Mouse (Mus musculus) MEL (cell line): ENCODE measurements around the gene Gm10964.

Source experiments
- BHLHE40 ChIP-seq: IDR thresholded peaks from 2 replicates; pipeline ENCODE4 v1.6.1; 2012; ENCODE audit warnings: low read depth, mild to moderate bottlenecking, inconsistent platforms, low read length, improper control_type of control experiment, borderline replicate concordance
- CTCF ChIP-seq, 3 experiments: IDR thresholded peaks in 2 of 3; conservative IDR thresholded peaks in 1 of 3; 2 replicates each; pipeline ENCODE4 v1.5.1; 2011 to 2012; ENCODE audit warnings: low read length in 3 of 3, low read depth in 2 of 3, mild to moderate bottlenecking in 2 of 3, improper control_type of control experiment in 1 of 3, inconsistent platforms in 1 of 3, mixed read lengths in 1 of 3, moderate library complexity in 1 of 3; ENCODE audit not compliant: control insufficient read depth in 1 of 3, insufficient read depth in 1 of 3, poor library complexity in 1 of 3, severe bottlenecking in 1 of 3
- ELF1 ChIP-seq: IDR thresholded peaks from 2 replicates; pipeline ENCODE4 v1.6.1; 2014; ENCODE audit warnings: low read depth, mild to moderate bottlenecking, inconsistent platforms, low read length, improper control_type of control experiment, moderate library complexity
- EP300 ChIP-seq, 2 experiments: IDR thresholded peaks; 2 replicates each; pipeline ENCODE4 v1.6.1; 2011; ENCODE audit warnings: improper control_type of control experiment in 2 of 2, low read length in 2 of 2, low read depth in 1 of 2, mild to moderate bottlenecking in 1 of 2
- MAZ ChIP-seq: IDR thresholded peaks from 2 replicates; pipeline ENCODE4 v1.6.1; 2012; ENCODE audit warnings: low read depth, mild to moderate bottlenecking, inconsistent platforms, low read length, improper control_type of control experiment
- MEF2A ChIP-seq: IDR thresholded peaks from 2 replicates; pipeline ENCODE4 v1.6.1; 2014; ENCODE audit warnings: low read depth, mild to moderate bottlenecking, inconsistent platforms, low read length, improper control_type of control experiment; ENCODE audit not compliant: poor library complexity, insufficient replicate concordance, severe bottlenecking; ENCODE audit errors: extremely low read depth
- MYC ChIP-seq: IDR thresholded peaks from 2 replicates; pipeline ENCODE4 v1.6.1; 2011; ENCODE audit warnings: low read depth, mild to moderate bottlenecking, low read length, improper control_type of control experiment, moderate library complexity
- NELFE ChIP-seq: IDR thresholded peaks from 2 replicates; pipeline ENCODE4 v1.6.1; 2011; ENCODE audit warnings: low read depth, low read length, improper control_type of control experiment
- POLR2A ChIP-seq, 2 experiments: IDR thresholded peaks; 2 replicates each; pipeline ENCODE4 v1.6.1; 2011 to 2012; ENCODE audit warnings: low read length in 2 of 2, mild to moderate bottlenecking in 2 of 2, control low read depth in 1 of 2, improper control_type of control experiment in 1 of 2, low read depth in 1 of 2, moderate library complexity in 1 of 2; ENCODE audit not compliant: control insufficient read depth in 1 of 2, insufficient read depth in 1 of 2, poor library complexity in 1 of 2
- USF2 ChIP-seq, 2 experiments: IDR thresholded peaks; 2 replicates each; pipeline ENCODE4 v1.6.1; 2011 to 2012; ENCODE audit warnings: improper control_type of control experiment in 2 of 2, low read length in 2 of 2, borderline replicate concordance in 1 of 2, inconsistent platforms in 1 of 2, low read depth in 1 of 2, mild to moderate bottlenecking in 1 of 2; ENCODE audit not compliant: insufficient read depth in 1 of 2
- ZC3H11A ChIP-seq: IDR thresholded peaks from 2 replicates; pipeline ENCODE4 v1.6.1; 2012; ENCODE audit warnings: low read depth, mild to moderate bottlenecking, inconsistent platforms, low read length, improper control_type of control experiment
- ZMIZ1 ChIP-seq: IDR thresholded peaks from 2 replicates; pipeline ENCODE4 v1.6.1; 2012; ENCODE audit warnings: low read depth, mild to moderate bottlenecking, inconsistent platforms, low read length, improper control_type of control experiment, moderate library complexity

DNA sequence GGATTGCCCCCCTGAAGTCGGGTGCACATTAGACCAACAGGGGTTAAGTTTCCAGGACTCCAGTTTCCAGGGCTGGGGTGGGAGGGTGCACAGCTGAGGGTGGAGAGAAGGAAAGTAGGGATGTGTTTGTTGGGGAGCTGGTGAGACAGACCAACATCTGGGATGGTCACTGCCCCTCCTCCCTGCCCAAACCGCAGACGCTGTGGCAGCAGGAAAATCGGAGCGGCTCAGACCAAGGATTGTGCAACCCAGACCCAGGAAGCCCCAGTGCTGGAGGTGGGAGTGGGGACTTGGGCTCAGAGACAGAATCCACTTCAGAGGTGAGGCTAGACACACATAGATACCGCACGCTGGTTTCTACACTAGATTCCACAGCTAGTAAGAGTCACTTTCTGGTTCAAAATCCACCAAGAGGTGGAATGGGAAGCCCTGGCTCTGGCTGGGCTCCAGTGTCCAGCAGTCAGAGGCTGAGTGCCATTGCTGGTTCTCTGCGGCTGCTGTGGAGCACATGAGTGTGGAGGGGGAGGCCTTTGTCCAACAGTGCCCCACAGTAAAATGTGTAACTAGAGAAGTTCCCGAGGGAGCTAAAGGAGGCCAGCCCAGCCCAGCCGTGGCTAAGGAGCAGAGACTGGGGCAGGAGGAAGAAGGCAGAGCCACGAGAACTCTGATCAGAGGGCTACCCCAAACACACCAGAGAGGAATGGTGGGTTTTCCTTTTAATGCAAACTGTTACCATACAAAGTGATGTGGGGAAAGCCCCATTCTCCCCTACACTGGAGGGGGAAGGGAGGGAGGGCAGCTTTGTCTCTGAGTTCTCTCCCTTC, 4.3 kb upstream of the Gm10964 start:
- no peak for TF ChIP-seq EP300 (IDR thresholded peaks at IDR 0.05; ENCODE audit: low read depth in 1 of 2, low read length in 2 of 2)
- no peak for TF ChIP-seq POLR2A (IDR thresholded peaks at IDR 0.05; ENCODE audit: control insufficient read depth in 1 of 2, insufficient read depth in 1 of 2, low read depth in 1 of 2, low read length in 2 of 2, poor library complexity in 1 of 2)
- TF ChIP-seq MYC: no peak
- no peak for TF ChIP-seq NELFE
- no peak for TF ChIP-seq MAZ
- TF ChIP-seq ZMIZ1: no peak
- TF ChIP-seq ELF1: no peak
- TF ChIP-seq BHLHE40: no peak
- TF ChIP-seq CTCF (IDR thresholded peaks at IDR 0.05 in 2 of 3, conservative IDR thresholded peaks at IDR 0.05 in 1 of 3; ENCODE audit: control insufficient read depth in 1 of 3, insufficient read depth in 1 of 3, low read depth in 2 of 3, low read length in 3 of 3, poor library complexity in 1 of 3, severe bottlenecking in 1 of 3): no peak
- no peak for TF ChIP-seq MEF2A
- TF ChIP-seq ZC3H11A: no peak
- TF ChIP-seq USF2 (IDR thresholded peaks at IDR 0.05; ENCODE audit: borderline replicate concordance in 1 of 2, insufficient read depth in 1 of 2, low read depth in 1 of 2, low read length in 2 of 2): no peak
